8 mouse cellular contexts compared by ENCODE assay signal in genomic region chr5:54154503-54155226, GRCm38 (mm10).
DNase-seq lines count a peak whose midpoint lies in the region; ATAC-seq and TF ChIP-seq lines count a peak whose summit lies in the region.

No protein-coding gene starts in this region.

- TF ChIP-seq POLR2A in cerebellum, adult 2 months (IDR thresholded peaks at IDR 0.05; ENCODE audit: borderline replicate concordance, insufficient read depth, low read length), result no peak

- no peaks in the 10 kb centered on the region for H3K9me3 ChIP-seq in midbrain, embryonic 11.5 days (ENCODE audit: control insufficient read depth, low read length)
- no peaks in the 10 kb centered on the region for H3K9me3 ChIP-seq in stomach, embryonic 16.5 days (replicated peaks; ENCODE audit: control insufficient read depth, low read length)

- peak; percentile 76 for ATAC-seq in granulocyte monocyte progenitor cell, adult 5-6 weeks (replicated peaks; ENCODE audit: poor library complexity, severe bottlenecking)
- peak; percentile 57; the same call in 1 of the 2 replicates for ATAC-seq in midbrain, embryonic 11.5 days (ENCODE audit: low FRiP score)
- ATAC-seq in stomach, embryonic 16.5 days (ENCODE audit: insufficient read depth, low FRiP score), result no peak; the same call in 1 of the 2 replicates

- H3K4me1 ChIP-seq in cerebellum, adult 2 months (ENCODE audit: control insufficient read depth, insufficient read depth, low read length), result no peaks in the 10 kb centered on the region; the same call in 1 of the 2 replicates
- H3K4me1 ChIP-seq in midbrain, embryonic 11.5 days (ENCODE audit: control insufficient read depth, insufficient read depth, low read length), result peaks cover 4% of the 10 kb centered on the region; the same call in 1 of the 2 replicates
- H3K4me1 ChIP-seq in stomach, embryonic 16.5 days (ENCODE audit: control insufficient read depth, insufficient read depth, low read length), result peaks cover 4% of the 10 kb centered on the region; the same call in 1 of the 2 replicates

- TF ChIP-seq CTCF in cerebellum, adult 2 months (IDR thresholded peaks at IDR 0.05; ENCODE audit: borderline replicate concordance, insufficient read depth, low read depth, low read length), result peak; percentile 55; the same call in 1 of the 2 replicates

- peak; percentile 67 for DNase-seq in thymus, postnatal 0 days (ENCODE audit: low spot score)
- DNase-seq in thymus, postnatal 36 days, result no peak
- DNase-seq in cerebellum, adult 2 months, result peak; percentile 27 to 39
- peak; percentile 13 to 20 for DNase-seq in kidney, postnatal 36 days
- peak; percentile 92 for DNase-seq in midbrain, embryonic 11.5 days (ENCODE audit: low spot score, missing footprints)
- DNase-seq in adrenal gland, postnatal 4 days (ENCODE audit: low spot score in 2 of 2), result no peak

- 17% methylated on average over 13 of the region's 13 CpGs for WGBS in cerebellum, adult 2 months
- 24% methylated on average over 13 of the region's 13 CpGs for WGBS in midbrain, embryonic 11.5 days
- WGBS in stomach, embryonic 16.5 days, result 22% methylated on average over 13 of the region's 13 CpGs

- H3K4me3 ChIP-seq in cerebellum, adult 2 months (replicated peaks; ENCODE audit: insufficient read depth, low read depth, low read length), result peak overlapping the region; percentile 43
- no peak overlapping the region for H3K4me3 ChIP-seq in midbrain, embryonic 11.5 days (ENCODE audit: low read depth, low read length)
- peak overlapping the region; percentile 11 for H3K4me3 ChIP-seq in stomach, embryonic 16.5 days (replicated peaks; ENCODE audit: low read length)

- H3K36me3 ChIP-seq in midbrain, embryonic 11.5 days (ENCODE audit: control insufficient read depth, insufficient read depth, low read length), result no peaks in the 10 kb centered on the region
- no peaks in the 10 kb centered on the region for H3K36me3 ChIP-seq in stomach, embryonic 16.5 days (ENCODE audit: control insufficient read depth, insufficient read depth, low read length)

- peak overlapping the region; percentile 30 for H3K4me2 ChIP-seq in midbrain, embryonic 11.5 days
- H3K4me2 ChIP-seq in stomach, embryonic 16.5 days (ENCODE audit: low read depth, low read length), result peak overlapping the region; percentile 51

- H3K9ac ChIP-seq in midbrain, embryonic 11.5 days (ENCODE audit: low read length), result no peak overlapping the region
- no peak overlapping the region for H3K9ac ChIP-seq in stomach, embryonic 16.5 days (ENCODE audit: low read length)

- H3K27ac ChIP-seq in cerebellum, adult 2 months (ENCODE audit: insufficient read depth, low read length), result no peak overlapping the region
- no peak overlapping the region for H3K27ac ChIP-seq in midbrain, embryonic 11.5 days (ENCODE audit: low read depth, low read length)
- no peak overlapping the region for H3K27ac ChIP-seq in stomach, embryonic 16.5 days (ENCODE audit: low read length)

- H3K27me3 ChIP-seq in cerebellum, adult 2 months (ENCODE audit: control insufficient read depth, insufficient read depth, low read length), result no peaks in the 10 kb centered on the region
- H3K27me3 ChIP-seq in midbrain, embryonic 11.5 days (ENCODE audit: control insufficient read depth, insufficient read depth, low read length), result no peaks in the 10 kb centered on the region
- no peaks in the 10 kb centered on the region; the same call in 1 of the 2 replicates for H3K27me3 ChIP-seq in stomach, embryonic 16.5 days (ENCODE audit: control insufficient read depth, insufficient read depth, low read length)

Comparison
In these comparisons a context has a peak if more than half of its experiments do, and no peak if none do; other contexts are left out.
1. DNase-seq: peak in thymus, postnatal 0 days (single experiment), cerebellum, adult 2 months (2 of 2), kidney, postnatal 36 days (2 of 2) and midbrain, embryonic 11.5 days (single experiment); none in thymus, postnatal 36 days (0 of 2) and adrenal gland, postnatal 4 days (0 of 2).